Mouse (Mus musculus) right cerebral cortex, adult 2 months (tissue): ENCODE data around the gene Smg6.

Experiments
- DNase-seq, 2 experiments: peaks; one replicate each; pipeline ENCODE4 v3.0.0; 2021 to 2022; ENCODE audit warnings: low spot score in 2 of 2

Smg6 gene

GRCm38 (mm10) chr11:75213372-75214080 lies 287.9 kb downstream of the Smg6 start:
- no peak for DNase-seq
